18 mouse cellular contexts compared by ENCODE assay signal in genomic region chr11:83394802-83395439, GRCm38 (mm10). TPM values are rescaled to one million over a fixed set of nuclear protein-coding genes. Genes with fewer than 3 reads are reported as not detected.
DNase-seq lines count a peak whose midpoint lies in the region; ATAC-seq and TF ChIP-seq lines count a peak whose summit lies in the region.
"Had no signal": no experiment of that assay in that cellular context is flagged by ENCODE, and none has a peak within 500 bp of the region (broad histone marks: within the 10 kb centered on the region; RNA-seq: fewer than 3 reads in every experiment).

No protein-coding gene starts in this region.

- H3K27me3 ChIP-seq in heart, embryonic 15.5 days: no peaks in the 10 kb centered on the region
- no peaks in the 10 kb centered on the region for H3K27me3 ChIP-seq in forebrain, postnatal 0 days (ENCODE audit: insufficient read depth, low read length)
- no peaks in the 10 kb centered on the region for H3K27me3 ChIP-seq in liver, embryonic 11.5 days (replicated peaks; ENCODE audit: control insufficient read depth, insufficient read depth, low read length)
- H3K27me3 ChIP-seq: embryonic facial prominence, embryonic 13.5 days; stomach, embryonic 15.5 days had no signal

- H3K4me1 ChIP-seq in heart, embryonic 15.5 days (replicated peaks): peaks cover 32% of the 10 kb centered on the region
- no peaks in the 10 kb centered on the region for H3K4me1 ChIP-seq in forebrain, postnatal 0 days (ENCODE audit: insufficient read depth)
- H3K4me1 ChIP-seq in liver, embryonic 11.5 days (replicated peaks; ENCODE audit: control insufficient read depth, insufficient read depth, low read length): no peaks in the 10 kb centered on the region
- H3K4me1 ChIP-seq: embryonic facial prominence, embryonic 13.5 days; stomach, embryonic 15.5 days had no signal

- no peaks in the 10 kb centered on the region for H3K9me3 ChIP-seq in heart, embryonic 15.5 days (replicated peaks)
- no peaks in the 10 kb centered on the region for H3K9me3 ChIP-seq in forebrain, postnatal 0 days (ENCODE audit: low read length)
- H3K9me3 ChIP-seq in liver, embryonic 11.5 days (ENCODE audit: control insufficient read depth, low read length): no peaks in the 10 kb centered on the region
- H3K9me3 ChIP-seq: embryonic facial prominence, embryonic 13.5 days; stomach, embryonic 15.5 days had no signal

- no peak for TF ChIP-seq CTCF in forebrain, postnatal 0 days (IDR thresholded peaks at IDR 0.05; ENCODE audit: low read depth)

- DNase-seq in heart, postnatal 4 days: no peak
- peak; percentile 46 to 62 for DNase-seq in right cerebral cortex, postnatal 10 days (ENCODE audit: low spot score in 2 of 2)
- DNase-seq in right cerebral cortex, postnatal 36 days (ENCODE audit: low spot score in 2 of 2): no peak
- peak; percentile 63 for DNase-seq in forebrain, postnatal 0 days
- DNase-seq in left cerebral cortex, adult 18-20 months (ENCODE audit: low spot score in 2 of 2): no peak
- no peak for DNase-seq in liver, embryonic 11.5 days (ENCODE audit: low spot score)
- no peak for DNase-seq in c-Kit-positive CD71-positive TER-119-positive erythroid progenitor cells, embryonic 14.5 days (ENCODE audit: low spot score)
- DNase-seq: adrenal gland, adult 8-10 months; cerebellum, adult 18-20 months; heart, adult 11 months; kidney, adult 11 months; right cerebral cortex, postnatal 14 days had no signal

- 0 out of 2 replicates have a peak overlapping the region, but pooled peaks have one; percentile 7 for H3K4me2 ChIP-seq in heart, embryonic 15.5 days
- H3K4me2 ChIP-seq in forebrain, postnatal 0 days (ENCODE audit: low read depth): no peak overlapping the region
- H3K4me2 ChIP-seq in liver, embryonic 11.5 days: no peak overlapping the region
- H3K4me2 ChIP-seq: embryonic facial prominence, embryonic 13.5 days; stomach, embryonic 15.5 days had no signal

- peaks cover 19% of the 10 kb centered on the region for H3K36me3 ChIP-seq in heart, embryonic 15.5 days
- H3K36me3 ChIP-seq in forebrain, postnatal 0 days (ENCODE audit: insufficient read depth): peaks cover 52% of the 10 kb centered on the region
- peaks cover 7% of the 10 kb centered on the region; the same call in 1 of the 2 replicates for H3K36me3 ChIP-seq in liver, embryonic 11.5 days (ENCODE audit: control insufficient read depth, insufficient read depth, low read length)

- no peak overlapping the region for H3K9ac ChIP-seq in heart, embryonic 15.5 days
- H3K9ac ChIP-seq in forebrain, postnatal 0 days: no peak overlapping the region
- H3K9ac ChIP-seq in liver, embryonic 11.5 days (ENCODE audit: low read depth, low read length): no peak overlapping the region
- H3K9ac ChIP-seq: embryonic facial prominence, embryonic 13.5 days; liver, embryonic 14.5 days; stomach, embryonic 15.5 days had no signal

- no peak for ATAC-seq in heart, embryonic 15.5 days (replicated peaks; ENCODE audit: insufficient number of reproducible peaks, insufficient read depth, low FRiP score, low read depth)
- ATAC-seq in forebrain, postnatal 0 days: peak; percentile 94
- no peak for ATAC-seq in liver, embryonic 11.5 days (replicated peaks; ENCODE audit: low FRiP score)
- ATAC-seq: CD4-positive, CD25-positive, alpha-beta regulatory T cell, adult 4 months had no signal

- no peak overlapping the region for H3K4me3 ChIP-seq in heart, embryonic 15.5 days
- H3K4me3 ChIP-seq in forebrain, postnatal 0 days (ENCODE audit: low read depth, low read length): no peak overlapping the region
- H3K4me3 ChIP-seq in liver, embryonic 11.5 days (ENCODE audit: low read depth, low read length): no peak overlapping the region
- H3K4me3 ChIP-seq: embryonic facial prominence, embryonic 13.5 days; stomach, embryonic 15.5 days had no signal

- 32% methylated on average over 6 of the region's 6 CpGs for WGBS in heart, embryonic 15.5 days
- 13% methylated on average over 6 of the region's 6 CpGs for WGBS in forebrain, postnatal 0 days
- 67% methylated on average over 6 of the region's 6 CpGs for whole genome bisulfite sequencing in liver, embryonic 11.5 days

- H3K27ac ChIP-seq in heart, embryonic 15.5 days: peak overlapping the region; percentile 29; the same call in 1 of the 2 replicates
- peak overlapping the region; percentile 35; the same call in 1 of the 2 replicates for H3K27ac ChIP-seq in forebrain, postnatal 0 days (ENCODE audit: low read depth, low read length)
- no peak overlapping the region for H3K27ac ChIP-seq in liver, embryonic 11.5 days (ENCODE audit: low read depth, low read length)
- H3K27ac ChIP-seq: embryonic facial prominence, embryonic 13.5 days; liver, embryonic 14.5 days; stomach, embryonic 15.5 days had no signal

RNA-seq across cellular contexts. Expression of gene Rasl10b, which starts 14.0 kb away (rescaled TPM):
- 8.1 and 9.7 TPM in 2 replicates for polyA plus RNA-seq in heart, embryonic 15.5 days (2015; fragmentation: Nextera tagmentation; extraction: Ambion mirVana)
- 10 to 100 TPM; 31.5 to 32.3 TPM for total RNA-seq in heart, postnatal 4 days (2021)
- total RNA-seq in forebrain, postnatal 0 days (2014; rRNA removed): 99.0 and 107 TPM in 2 replicates
- 38.4 and 38.6 TPM in 2 replicates for polyA plus RNA-seq in forebrain, postnatal 0 days (2015; fragmentation: Nextera tagmentation; extraction: Ambion mirVana)
- 100 to 1,000 TPM; 268 to 269 TPM for total RNA-seq in left cerebral cortex, adult 18-20 months (2021)
- 0.40 and 1.5 TPM in 2 replicates for polyA plus RNA-seq in liver, embryonic 11.5 days (2014; fragmentation: Nextera tagmentation; extraction: Ambion mirVana)
- polyA plus RNA-seq: CD4-positive, CD25-positive, alpha-beta regulatory T cell, adult 4 months had no signal

RNA-seq across cellular contexts. Expression of gene Gas2l2, which starts 34.3 kb away (rescaled TPM):
- polyA plus RNA-seq in heart, embryonic 15.5 days (2015; fragmentation: Nextera tagmentation; extraction: Ambion mirVana): 0.11 and 0.13 TPM in 2 replicates
- not detected for total RNA-seq in heart, postnatal 4 days (2021)
- 1.2 and 1.3 TPM in 2 replicates for total RNA-seq in forebrain, postnatal 0 days (2014; rRNA removed)
- 0.50 and 0.98 TPM in 2 replicates for polyA plus RNA-seq in forebrain, postnatal 0 days (2015; fragmentation: Nextera tagmentation; extraction: Ambion mirVana)
- not detected for total RNA-seq in left cerebral cortex, adult 18-20 months (2021)
- not detected in 2 replicates for polyA plus RNA-seq in liver, embryonic 11.5 days (2014; fragmentation: Nextera tagmentation; extraction: Ambion mirVana)
- total RNA-seq: left cerebral cortex, postnatal 36 days had no signal
- polyA plus RNA-seq: CD4-positive, CD25-positive, alpha-beta regulatory T cell, adult 4 months; liver, embryonic 14.5 days; stomach, embryonic 15.5 days had no signal

RNA-seq across cellular contexts. Expression of gene 1700020L24Rik, which starts 42.6 kb away (rescaled TPM):
- 0.82 and 1.4 TPM in 2 replicates for polyA plus RNA-seq in heart, embryonic 15.5 days (2015; fragmentation: Nextera tagmentation; extraction: Ambion mirVana)
- total RNA-seq in heart, postnatal 4 days (2021): under 1 TPM in 1 of 2 experiments, not detected in 1; 0.56 TPM
- 0.24 and 0.77 TPM in 2 replicates for total RNA-seq in forebrain, postnatal 0 days (2014; rRNA removed)
- polyA plus RNA-seq in forebrain, postnatal 0 days (2015; fragmentation: Nextera tagmentation; extraction: Ambion mirVana): 0.40 and 0.63 TPM in 2 replicates
- total RNA-seq in left cerebral cortex, adult 18-20 months (2021): under 1 TPM; 0.47 to 0.53 TPM
- polyA plus RNA-seq in liver, embryonic 11.5 days (2014; fragmentation: Nextera tagmentation; extraction: Ambion mirVana): 0.49 and 0.82 TPM in 2 replicates

Comparison
In these comparisons a context has a peak if more than half of its experiments do, and no peak if none do; other contexts are left out.
1. DNase-seq: peak in right cerebral cortex, postnatal 10 days (2 of 2) and forebrain, postnatal 0 days (single experiment); none in heart, postnatal 4 days (single experiment), right cerebral cortex, postnatal 36 days (0 of 2), left cerebral cortex, adult 18-20 months (0 of 2), liver, embryonic 11.5 days (single experiment) and c-Kit-positive CD71-positive TER-119-positive erythroid progenitor cells, embryonic 14.5 days (single experiment).